Mouse (Mus musculus) brain, embryonic 14.5 days (tissue): ENCODE measurements around the gene Gaa.
"Not testable (repeated sequence)": the region's sequence is repeated elsewhere in the genome, so short reads cannot be mapped to it uniquely, and the experiment has no call there.

Experiments
- CTCF ChIP-seq: fragments of 200-500 bp; IDR thresholded peaks from 2 replicates; pipeline ENCODE4 v1.5.1; 2012; ENCODE audit warnings: inconsistent platforms, mild to moderate bottlenecking, moderate library complexity, borderline replicate concordance; ENCODE audit not compliant: insufficient read depth, insufficient read length; ENCODE audit errors: extremely low read depth
- POLR2A ChIP-seq: fragments of 200-500 bp; IDR thresholded peaks from 2 replicates; pipeline ENCODE4 v1.6.1; 2012; ENCODE audit warnings: mild to moderate bottlenecking, inconsistent platforms, borderline replicate concordance; ENCODE audit not compliant: poor library complexity, insufficient read depth, insufficient read length, severe bottlenecking; ENCODE audit errors: extremely low read depth

DNA sequence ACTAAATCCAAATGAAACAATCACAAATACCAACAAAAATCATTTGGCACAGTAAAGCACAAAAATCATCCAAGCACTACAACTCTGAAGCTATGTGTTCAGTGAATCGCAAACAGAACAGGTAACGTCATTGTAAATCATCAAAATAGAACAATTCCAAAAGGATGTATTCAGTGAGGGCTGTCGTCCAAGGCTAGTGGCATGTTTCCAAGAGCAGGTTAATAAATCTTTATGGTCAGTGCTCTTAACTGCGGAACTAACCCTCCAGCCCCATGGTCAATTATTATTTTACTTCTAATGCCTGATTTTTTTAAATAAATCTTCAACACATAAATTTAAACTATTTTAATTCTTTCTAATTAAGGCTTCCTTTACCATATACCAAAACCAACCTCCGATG, 11.1 kb upstream of the Gaa start:
- TF ChIP-seq POLR2A, CTCF: not testable (repeated sequence)
